Mouse (Mus musculus) urinary bladder, postnatal 4 days (tissue): ENCODE data around the gene Immp2l.
"Not testable (repeated sequence)": the region's sequence is repeated elsewhere in the genome, so short reads cannot be mapped to it uniquely, and the experiment has no call there.

Experiments
- DNase-seq, 2 experiments: peaks; one replicate each; pipeline ENCODE4 v3.0.0; 2021 to 2022; ENCODE audit warnings: low spot score in 2 of 2

Gene Immp2l

GRCm38 (mm10) chr12:41842694-41843329 lies 818.9 kb downstream of the Immp2l start:
- no peak for DNase-seq

- DNase-seq: no peak
These were observed 828.1 kb downstream of the Immp2l start for GRCm38 (mm10) chr12:41851896-41852470.

GRCm38 (mm10) chr12:41859652-41860051 lies 835.8 kb downstream of the Immp2l start:
- not testable (repeated sequence) for DNase-seq

- no peak for DNase-seq
These were observed 844.4 kb downstream of the Immp2l start for GRCm38 (mm10) chr12:41868317-41868716.

- DNase-seq: no peak
These were observed 850.1 kb downstream of the Immp2l start for GRCm38 (mm10) chr12:41874015-41874414.

GRCm38 (mm10) chr12:41877292-41877959 lies 853.5 kb downstream of the Immp2l start:
- no peak for DNase-seq

- DNase-seq: no peak
These were observed 854.6 kb downstream of the Immp2l start for GRCm38 (mm10) chr12:41878493-41878892.

GRCm38 (mm10) chr12:41878972-41879371 lies 855.1 kb downstream of the Immp2l start:
- no peak for DNase-seq

- no peak for DNase-seq
These were observed 855.5 kb downstream of the Immp2l start for GRCm38 (mm10) chr12:41879412-41879811.

GRCm38 (mm10) chr12:41880833-41881232 lies 856.9 kb downstream of the Immp2l start:
- no peak for DNase-seq

- DNase-seq: no peak
These were observed 884.1 kb downstream of the Immp2l start for GRCm38 (mm10) chr12:41908011-41908410.

GRCm38 (mm10) chr12:41911626-41912025 lies 887.7 kb downstream of the Immp2l start:
- DNase-seq: no peak

- DNase-seq: no peak
These were observed 913.9 kb downstream of the Immp2l start for GRCm38 (mm10) chr12:41937751-41938150.

- DNase-seq: no peak
These were observed 918.0 kb downstream of the Immp2l start for GRCm38 (mm10) chr12:41941853-41942252.

- DNase-seq: no peak
These were observed 920.3 kb downstream of the Immp2l start for GRCm38 (mm10) chr12:41944079-41944672.

GRCm38 (mm10) chr12:41946536-41946935 lies 922.6 kb downstream of the Immp2l start:
- DNase-seq: no peak

- no peak for DNase-seq
These were observed 925.5 kb downstream of the Immp2l start for GRCm38 (mm10) chr12:41949409-41949808.

GRCm38 (mm10) chr12:41949841-41950241 lies 926.0 kb downstream of the Immp2l start:
- DNase-seq: no peak

GRCm38 (mm10) chr12:41950726-41951125 lies 926.8 kb downstream of the Immp2l start:
- DNase-seq: no peak

- no peak for DNase-seq
These were observed 937.1 kb downstream of the Immp2l start for GRCm38 (mm10) chr12:41961038-41961437.

- no peak for DNase-seq
These were observed 967.5 kb downstream of the Immp2l start for GRCm38 (mm10) chr12:41991408-41991807.
